Mouse (Mus musculus) ovary, postnatal 14 days (tissue): ENCODE data around the gene Tial1.
A peak's percentile ranks its signal among the peaks of the same experiment; 100 is the strongest.

ENCODE experiments used
- DNase-seq: peaks from one replicate; pipeline ENCODE4 v3.0.0; 2022; ENCODE audit warnings: low spot score

The Tial1 gene

GRCm38 (mm10) chr7:128461285-128462215 is at the start of gene Tial1:
TSS of gene Tial1 (minus strand) at chr7:128461717.
- DNase-seq = peak; percentile 90

GRCm38 (mm10) chr7:128504091-128504490 is 42.6 kb upstream of the Tial1 start:
- no peak for DNase-seq

- no peak for DNase-seq
These were observed 38.3 kb upstream of the Tial1 start for GRCm38 (mm10) chr7:128499801-128500200.

- DNase-seq = no peak
These were observed 33.0 kb upstream of the Tial1 start for GRCm38 (mm10) chr7:128494546-128494945.

- no peak for DNase-seq
These were observed 27.5 kb upstream of the Tial1 start for GRCm38 (mm10) chr7:128488986-128489385.

GRCm38 (mm10) chr7:128474322-128474721 is 12.8 kb upstream of the Tial1 start:
- peak; percentile 64 for DNase-seq

- DNase-seq = no peak
These were observed 889 bp upstream of the Tial1 start for GRCm38 (mm10) chr7:128462406-128462805.

- peak; percentile 12 for DNase-seq
These were observed 670 bp downstream of the Tial1 start for GRCm38 (mm10) chr7:128460865-128461228.

- DNase-seq = peak; percentile 14
These were observed 1.2 kb downstream of the Tial1 start for GRCm38 (mm10) chr7:128460131-128460864.

GRCm38 (mm10) chr7:128459791-128460130 is 1.8 kb downstream of the Tial1 start:
- no peak for DNase-seq

- DNase-seq = no peak
These were observed 3.5 kb downstream of the Tial1 start for GRCm38 (mm10) chr7:128458011-128458410.

GRCm38 (mm10) chr7:128452731-128453130 is 8.8 kb downstream of the Tial1 start:
- no peak for DNase-seq

GRCm38 (mm10) chr7:128440584-128440983 is 20.9 kb downstream of the Tial1 start:
- DNase-seq = no peak

- no peak for DNase-seq
These were observed 22.3 kb downstream of the Tial1 start for GRCm38 (mm10) chr7:128439251-128439650.

GRCm38 (mm10) chr7:128438131-128438530 is 23.4 kb downstream of the Tial1 start:
- DNase-seq = no peak

GRCm38 (mm10) chr7:128433213-128433612 is 28.3 kb downstream of the Tial1 start:
- DNase-seq = no peak

- no peak for DNase-seq
These were observed 28.9 kb downstream of the Tial1 start for GRCm38 (mm10) chr7:128432574-128432973.

GRCm38 (mm10) chr7:128422491-128422890 is 39.0 kb downstream of the Tial1 start:
- DNase-seq = no peak

- no peak for DNase-seq
These were observed 39.8 kb downstream of the Tial1 start for GRCm38 (mm10) chr7:128421701-128422100.

- no peak for DNase-seq
These were observed 41.8 kb downstream of the Tial1 start for GRCm38 (mm10) chr7:128419690-128420089.

GRCm38 (mm10) chr7:128417930-128418779 is 43.4 kb downstream of the Tial1 start, which contains the start of gene Rgs10:
TSS of gene Rgs10 (minus strand) at chr7:128418758.
- DNase-seq = peak; percentile 44
